ENCODE assay signal across 8 mouse cellular contexts in genomic region chr14:55520451-55521361, GRCm38 (mm10). TPM values are rescaled to one million over a fixed set of nuclear protein-coding genes. Genes with fewer than 3 reads are reported as not detected.
DNase-seq lines count a peak whose midpoint lies in the region; ATAC-seq and TF ChIP-seq lines count a peak whose summit lies in the region.

No protein-coding gene starts in this region.

- H3K27ac ChIP-seq in heart, embryonic 13.5 days (replicated peaks) = no peak overlapping the region
- peak overlapping the region; percentile 42; the same call in 1 of the 2 replicates for H3K27ac ChIP-seq in limb, embryonic 10.5 days
- peak overlapping the region; percentile 79 for H3K27ac ChIP-seq in midbrain, postnatal 0 days (ENCODE audit: low read depth, low read length)

- no peak for ATAC-seq in heart, embryonic 13.5 days (ENCODE audit: extremely low read depth, insufficient number of reproducible peaks, low FRiP score, low TSS enrichment)
- ATAC-seq in midbrain, postnatal 0 days (ENCODE audit: low FRiP score) = peak; percentile 79

- no peaks in the 10 kb centered on the region for H3K36me3 ChIP-seq in heart, embryonic 13.5 days
- H3K36me3 ChIP-seq in limb, embryonic 10.5 days = no peaks in the 10 kb centered on the region
- H3K36me3 ChIP-seq in midbrain, postnatal 0 days (ENCODE audit: insufficient read depth, low read length) = no peaks in the 10 kb centered on the region

- H3K9ac ChIP-seq in heart, embryonic 13.5 days = peak overlapping the region; percentile 78
- peak overlapping the region; percentile 69 for H3K9ac ChIP-seq in midbrain, postnatal 0 days (replicated peaks; ENCODE audit: low read length, poor library complexity, severe bottlenecking)

- peak; percentile 57 for TF ChIP-seq CTCF in midbrain, postnatal 0 days (IDR thresholded peaks at IDR 0.05)

- DNase-seq in thymus, postnatal 4 days = peak; percentile 41
- DNase-seq in thymus, postnatal 36 days = no peak
- peak; percentile 76 for DNase-seq in cerebellum, adult 9-11 months
- peak; percentile 60 for DNase-seq in limb, embryonic 10.5 days (ENCODE audit: low spot score)
- DNase-seq in midbrain, postnatal 0 days (ENCODE audit: low spot score) = peak; percentile 73
- no peak for DNase-seq in layer of hippocampus, adult 11-12 months (ENCODE audit: low spot score)
- DNase-seq in thymus, adult 18-20 months = no peak

- H3K4me3 ChIP-seq in heart, embryonic 13.5 days = peak overlapping the region; percentile 61
- H3K4me3 ChIP-seq in limb, embryonic 10.5 days = peak overlapping the region; percentile 61
- peak overlapping the region; percentile 53 for H3K4me3 ChIP-seq in midbrain, postnatal 0 days (ENCODE audit: low read depth, low read length)

- no peaks in the 10 kb centered on the region for H3K9me3 ChIP-seq in heart, embryonic 13.5 days
- H3K9me3 ChIP-seq in limb, embryonic 10.5 days (replicated peaks) = no peaks in the 10 kb centered on the region
- H3K9me3 ChIP-seq in midbrain, postnatal 0 days (ENCODE audit: low read length) = no peaks in the 10 kb centered on the region

- peaks cover 97% of the 10 kb centered on the region for H3K27me3 ChIP-seq in heart, embryonic 13.5 days (replicated peaks)
- H3K27me3 ChIP-seq in limb, embryonic 10.5 days (ENCODE audit: low read depth, poor library complexity, severe bottlenecking) = peaks cover 87% of the 10 kb centered on the region
- H3K27me3 ChIP-seq in midbrain, postnatal 0 days (ENCODE audit: insufficient read depth, low read length) = peaks cover 8% of the 10 kb centered on the region; the same call in 1 of the 2 replicates

- under 1% methylated on average over 61 of the region's 61 CpGs for WGBS in heart, embryonic 13.5 days
- WGBS in limb, embryonic 10.5 days = under 1% methylated on average over 61 of the region's 61 CpGs
- WGBS in midbrain, postnatal 0 days = under 1% methylated on average over 61 of the region's 61 CpGs

- H3K4me1 ChIP-seq in heart, embryonic 13.5 days = peaks cover 25% of the 10 kb centered on the region
- peaks cover 16% of the 10 kb centered on the region for H3K4me1 ChIP-seq in limb, embryonic 10.5 days
- peaks cover 5% of the 10 kb centered on the region for H3K4me1 ChIP-seq in midbrain, postnatal 0 days (ENCODE audit: insufficient read depth, low read length)

- H3K4me2 ChIP-seq in heart, embryonic 13.5 days = peak overlapping the region; percentile 94
- peak overlapping the region; percentile 92 for H3K4me2 ChIP-seq in midbrain, postnatal 0 days (ENCODE audit: low read depth, low read length, poor library complexity, severe bottlenecking)

RNA-seq across cellular contexts. Expression of gene Nrl, which starts 4.1 kb away (rescaled TPM):
- not detected in 2 replicates for polyA plus RNA-seq in heart, embryonic 13.5 days (2015; fragmentation: Nextera tagmentation; extraction: Ambion mirVana)
- polyA plus RNA-seq in limb, embryonic 10.5 days (2016; fragmentation: Nextera tagmentation; extraction: Ambion mirVana) = not detected in 2 replicates
- 1.5 and 3.8 TPM in 2 replicates for total RNA-seq in midbrain, postnatal 0 days (2014; rRNA removed)
- polyA plus RNA-seq in midbrain, postnatal 0 days (2015; fragmentation: Nextera tagmentation; extraction: Ambion mirVana) = 0.55 and 0.57 TPM in 2 replicates

RNA-seq across cellular contexts. Expression of gene Cpne6, which starts 10.5 kb away (rescaled TPM):
- 0.43 and 0.47 TPM in 2 replicates for polyA plus RNA-seq in heart, embryonic 13.5 days (2015; fragmentation: Nextera tagmentation; extraction: Ambion mirVana)
- polyA plus RNA-seq in limb, embryonic 10.5 days (2016; fragmentation: Nextera tagmentation; extraction: Ambion mirVana) = 0.05 TPM in 1 of 2 replicates, not detected in the other
- total RNA-seq in midbrain, postnatal 0 days (2014; rRNA removed) = 9.4 and 14.7 TPM in 2 replicates
- polyA plus RNA-seq in midbrain, postnatal 0 days (2015; fragmentation: Nextera tagmentation; extraction: Ambion mirVana) = 12.3 and 15.0 TPM in 2 replicates

RNA-seq across cellular contexts. Expression of gene Pck2, which starts 19.4 kb away (rescaled TPM):
- 40.9 and 43.9 TPM in 2 replicates for polyA plus RNA-seq in heart, embryonic 13.5 days (2015; fragmentation: Nextera tagmentation; extraction: Ambion mirVana)
- polyA plus RNA-seq in limb, embryonic 10.5 days (2016; fragmentation: Nextera tagmentation; extraction: Ambion mirVana) = 22.1 and 26.9 TPM in 2 replicates
- total RNA-seq in midbrain, postnatal 0 days (2014; rRNA removed) = 27.8 and 29.1 TPM in 2 replicates
- polyA plus RNA-seq in midbrain, postnatal 0 days (2015; fragmentation: Nextera tagmentation; extraction: Ambion mirVana) = 18.2 and 21.6 TPM in 2 replicates

RNA-seq across cellular contexts. Expression of gene Carmil3, which starts 30.3 kb away (rescaled TPM):
- polyA plus RNA-seq in heart, embryonic 13.5 days (2015; fragmentation: Nextera tagmentation; extraction: Ambion mirVana) = 1.9 TPM in 2 replicates
- 2.4 and 2.9 TPM in 2 replicates for polyA plus RNA-seq in limb, embryonic 10.5 days (2016; fragmentation: Nextera tagmentation; extraction: Ambion mirVana)
- total RNA-seq in midbrain, postnatal 0 days (2014; rRNA removed) = 118 and 166 TPM in 2 replicates
- 33.3 and 37.6 TPM in 2 replicates for polyA plus RNA-seq in midbrain, postnatal 0 days (2015; fragmentation: Nextera tagmentation; extraction: Ambion mirVana)

RNA-seq across cellular contexts. Expression of gene Dcaf11, which starts 39.1 kb away (rescaled TPM):
- polyA plus RNA-seq in heart, embryonic 13.5 days (2015; fragmentation: Nextera tagmentation; extraction: Ambion mirVana) = 60.0 and 66.2 TPM in 2 replicates
- 62.3 and 69.1 TPM in 2 replicates for polyA plus RNA-seq in limb, embryonic 10.5 days (2016; fragmentation: Nextera tagmentation; extraction: Ambion mirVana)
- total RNA-seq in midbrain, postnatal 0 days (2014; rRNA removed) = 98.3 and 103 TPM in 2 replicates
- 102 and 114 TPM in 2 replicates for polyA plus RNA-seq in midbrain, postnatal 0 days (2015; fragmentation: Nextera tagmentation; extraction: Ambion mirVana)

Comparison
In these comparisons a context has a peak if more than half of its experiments do, and no peak if none do; other contexts are left out.
1. DNase-seq: peak in thymus, postnatal 4 days (single experiment), cerebellum, adult 9-11 months (single experiment), limb, embryonic 10.5 days (single experiment) and midbrain, postnatal 0 days (single experiment); none in thymus, postnatal 36 days (0 of 2), layer of hippocampus, adult 11-12 months (single experiment) and thymus, adult 18-20 months (0 of 2).
2. Peak in every context shown above with its lines, with median percentiles within 50 percentile points of each other: H3K4me3 ChIP-seq.